Mouse (Mus musculus) cerebellum, postnatal 36 days (tissue): ENCODE measurements at regions not wholly inside any gene's neighbourhood (a gene's known extent, or its start where the extent isn't known, plus 50 kb on each side); places are given as distances from the start of the nearest gene placed in this dataset.

ENCODE experiments used
- DNase-seq, 2 experiments: peaks; one replicate each; pipeline ENCODE4 v3.0.0; 2021 to 2022; ENCODE audit warnings: mixed read lengths in 2 of 2

- DNase-seq: no peak
Measured at GRCm38 (mm10) chr5:149909108-149909739, 109.3 kb upstream of the Rxfp2 start.

GRCm38 (mm10) chr5:149909971-149910370 is 108.5 kb upstream of the Rxfp2 start:
- DNase-seq: no peak

- DNase-seq: no peak
Measured at GRCm38 (mm10) chr5:149911968-149912367, 106.5 kb upstream of the Rxfp2 start.

DNA sequence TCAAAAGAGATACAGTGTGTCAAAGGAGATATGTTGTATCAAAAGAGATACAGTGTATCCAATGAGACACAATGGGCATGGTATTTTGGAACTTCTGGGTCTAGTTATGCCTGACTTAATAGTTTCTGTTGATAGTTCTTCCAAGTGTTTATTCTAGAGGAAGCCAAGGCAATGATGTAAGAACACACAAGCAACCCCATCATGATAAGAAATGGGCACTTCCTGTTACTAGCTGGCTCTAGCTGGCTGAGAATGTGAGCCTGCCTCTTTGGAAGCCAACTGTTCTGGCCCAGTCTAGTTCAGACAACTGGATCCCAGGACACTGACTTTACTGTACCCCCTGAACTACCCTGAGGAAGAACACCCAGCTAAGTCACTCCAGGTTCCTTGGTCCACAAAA is 102.7 kb upstream of the Rxfp2 start:
- DNase-seq: no peak

DNA sequence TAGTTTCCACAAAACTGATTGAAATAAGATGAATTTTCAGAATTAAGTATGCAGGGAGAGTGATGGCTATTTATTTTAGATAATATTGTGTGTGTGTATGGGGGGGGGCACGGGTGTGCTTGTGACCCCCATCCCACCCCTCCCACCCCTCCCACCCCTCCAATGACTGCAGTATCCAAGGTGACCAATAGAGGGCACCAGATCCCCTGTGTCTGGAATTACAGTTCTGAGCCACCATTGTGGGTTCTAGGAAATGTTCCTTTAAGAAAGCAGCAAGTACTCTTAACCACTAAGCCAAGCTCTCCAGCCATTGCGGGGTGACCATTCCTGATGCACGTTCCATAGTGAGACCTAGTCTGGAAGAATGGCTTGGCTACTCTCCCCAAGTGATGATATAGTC is 101.1 kb upstream of the Rxfp2 start:
- no peak for DNase-seq

- no peak for DNase-seq
Measured at GRCm38 (mm10) chr5:149919097-149919496, 99.4 kb upstream of the Rxfp2 start.

DNA sequence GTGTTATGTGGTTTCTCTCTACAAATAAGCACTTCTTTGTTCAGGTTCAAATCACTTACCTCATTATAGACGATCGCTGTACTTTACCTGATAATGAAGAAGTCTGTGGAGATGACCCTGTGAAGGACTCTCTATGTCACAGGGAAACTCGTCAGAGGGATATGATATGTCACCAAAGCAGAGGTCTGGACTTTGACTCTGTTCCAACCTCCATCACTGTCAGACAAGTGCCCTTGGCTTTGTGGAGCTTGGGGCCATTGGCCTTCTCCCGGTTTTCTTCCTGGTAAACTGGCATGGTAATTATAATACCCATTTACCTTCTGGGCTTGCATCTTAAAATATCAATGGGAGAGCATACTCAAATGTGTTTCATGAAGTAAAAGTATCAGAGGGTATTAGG is 98.1 kb upstream of the Rxfp2 start:
- DNase-seq: no peak

- no peak for DNase-seq
Measured at GRCm38 (mm10) chr5:149924501-149924900, 94.0 kb upstream of the Rxfp2 start.

DNA sequence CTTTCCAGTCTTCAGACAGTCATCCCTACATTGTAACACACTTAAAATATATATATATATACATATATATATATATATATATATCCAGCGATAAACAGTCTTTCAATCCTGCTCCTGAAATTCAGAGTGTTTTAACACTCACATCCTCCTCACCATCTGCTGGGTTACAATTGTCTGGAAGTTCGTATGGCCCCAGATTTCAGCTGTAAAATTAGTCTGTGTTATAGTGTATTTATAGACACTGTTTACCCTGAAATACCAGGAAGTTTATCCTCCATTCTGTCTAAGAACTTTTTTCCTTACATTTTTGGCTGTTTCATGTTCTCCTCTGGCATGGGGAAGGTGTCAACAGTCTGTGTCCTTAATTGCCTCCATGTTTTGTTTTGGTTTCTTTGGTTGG is 91.7 kb upstream of the Rxfp2 start:
- DNase-seq: no peak

- DNase-seq: no peak
Measured at GRCm38 (mm10) chr5:149931574-149932161, 86.8 kb upstream of the Rxfp2 start.

GRCm38 (mm10) chr5:149932220-149932619 is 86.3 kb upstream of the Rxfp2 start:
- no peak for DNase-seq

GRCm38 (mm10) chr5:149945651-149946050 is 72.8 kb upstream of the Rxfp2 start:
- no peak for DNase-seq

- no peak for DNase-seq
Measured at GRCm38 (mm10) chr5:149947491-149947890, 71.0 kb upstream of the Rxfp2 start.

GRCm38 (mm10) chr5:149956931-149957330 is 61.5 kb upstream of the Rxfp2 start:
- DNase-seq: no peak

- no peak for DNase-seq
Measured at GRCm38 (mm10) chr5:149961178-149961577, 57.3 kb upstream of the Rxfp2 start.

DNA sequence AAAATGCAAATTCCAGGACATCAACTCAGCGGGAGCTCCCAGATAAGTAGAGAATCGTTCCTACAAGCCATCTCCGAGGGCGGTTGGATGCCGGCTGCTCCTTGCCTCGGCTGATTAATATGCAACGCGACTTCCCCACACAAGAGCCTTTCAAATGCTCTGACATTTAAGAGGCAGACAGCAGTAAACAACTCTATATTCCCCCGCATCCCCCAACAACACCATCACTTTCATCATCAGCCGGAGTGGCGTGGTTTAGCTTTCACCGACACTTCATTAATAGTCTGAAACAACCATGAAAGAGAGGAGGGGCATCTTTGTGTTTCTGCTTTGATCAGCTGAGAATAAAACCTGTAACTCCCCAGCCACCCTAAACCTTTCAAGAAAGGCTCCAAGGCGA is 53.7 kb upstream of the Rxfp2 start:
- no peak for DNase-seq
